In the genomic region with DNA sequence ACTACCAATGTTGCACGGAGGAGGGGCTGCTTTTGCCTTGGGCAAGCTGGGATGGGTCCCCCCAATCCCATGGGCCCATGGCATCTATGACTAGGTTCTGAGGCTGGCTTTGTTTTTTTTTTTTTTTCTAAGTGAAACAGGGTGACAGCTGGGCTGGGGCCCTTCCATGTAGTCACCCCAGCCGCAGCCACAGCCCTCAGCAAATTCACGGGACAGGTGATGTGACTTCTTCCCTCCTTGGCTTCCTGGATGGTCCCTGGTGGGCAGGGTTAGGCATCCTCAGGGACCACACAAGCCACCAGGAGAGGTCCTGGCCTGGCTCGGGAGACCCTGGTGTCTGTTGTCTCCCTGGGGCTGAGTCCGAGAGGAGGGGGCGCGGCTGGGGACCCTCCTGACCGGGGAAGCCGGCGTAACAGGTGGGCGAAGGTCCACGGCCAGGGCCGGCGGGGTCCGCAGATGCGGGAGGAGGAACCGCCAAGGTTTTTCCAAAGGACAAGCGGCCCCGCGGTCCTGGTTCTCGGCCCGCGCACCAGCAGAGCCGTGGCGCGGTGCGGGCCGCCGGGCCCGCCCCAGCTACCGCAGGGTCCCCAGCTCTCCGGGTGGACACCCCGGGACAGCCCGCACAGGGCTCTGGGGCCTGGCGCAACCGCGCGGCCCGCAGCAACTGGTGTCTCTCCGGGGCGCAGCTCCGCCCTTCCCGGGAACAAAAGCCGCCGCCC, we compare ENCODE assay signal across 8 mouse cellular contexts. TPM values are rescaled to one million over a fixed set of nuclear protein-coding genes. Genes with fewer than 3 reads are reported as not detected.
A peak's percentile ranks its signal among the peaks of the same experiment; 100 is the strongest.
DNase-seq lines count a peak whose midpoint lies in the region; ATAC-seq and TF ChIP-seq lines count a peak whose summit lies in the region.

No protein-coding gene starts in this region.

- peak overlapping the region; percentile 44 for H3K9ac ChIP-seq in hindbrain, embryonic 11.5 days (ENCODE audit: low read depth, low read length)
- H3K9ac ChIP-seq in midbrain, embryonic 11.5 days (ENCODE audit: low read length), result peak overlapping the region; percentile 39; the same call in 1 of the 2 replicates

- no peaks in the 10 kb centered on the region for H3K9me3 ChIP-seq in hindbrain, embryonic 11.5 days (ENCODE audit: control insufficient read depth, low read length)
- H3K9me3 ChIP-seq in midbrain, embryonic 11.5 days (ENCODE audit: control insufficient read depth, low read length), result no peaks in the 10 kb centered on the region

- intact Hi-C loops in gastrocnemius, adult 2 months (cut with DNase I), result no loop called here

- no peak for ATAC-seq in hindbrain, embryonic 11.5 days (ENCODE audit: low FRiP score)
- peak; percentile 35; the same call in 1 of the 2 replicates for ATAC-seq in midbrain, embryonic 11.5 days (ENCODE audit: low FRiP score)

- H3K4me1 ChIP-seq in hindbrain, embryonic 11.5 days (replicated peaks; ENCODE audit: control insufficient read depth, insufficient read depth, low read length), result peaks cover 4% of the 10 kb centered on the region; the same call in 1 of the 2 replicates
- peaks cover 12% of the 10 kb centered on the region; the same call in 1 of the 2 replicates for H3K4me1 ChIP-seq in midbrain, embryonic 11.5 days (ENCODE audit: control insufficient read depth, insufficient read depth, low read length)

- no peak for TF ChIP-seq CTCF in gastrocnemius, adult 2 months (IDR thresholded peaks at IDR 0.05)

- peak overlapping the region; percentile 70 for H3K4me2 ChIP-seq in hindbrain, embryonic 11.5 days (replicated peaks; ENCODE audit: low read depth, low read length)
- peak overlapping the region; percentile 48 for H3K4me2 ChIP-seq in midbrain, embryonic 11.5 days

- peak overlapping the region; percentile 63 for H3K27ac ChIP-seq in gastrocnemius, adult 2 months
- no peak overlapping the region for H3K27ac ChIP-seq in hindbrain, embryonic 11.5 days (ENCODE audit: low read depth, low read length)
- H3K27ac ChIP-seq in midbrain, embryonic 11.5 days (ENCODE audit: low read depth, low read length), result no peak overlapping the region

- 7% methylated on average over 32 of the region's 45 CpGs for whole genome bisulfite sequencing in hindbrain, embryonic 11.5 days
- WGBS in midbrain, embryonic 11.5 days, result 5% methylated on average over 44 of the region's 45 CpGs

- H3K36me3 ChIP-seq in hindbrain, embryonic 11.5 days (ENCODE audit: control insufficient read depth, insufficient read depth, low read length), result no peaks in the 10 kb centered on the region
- no peaks in the 10 kb centered on the region for H3K36me3 ChIP-seq in midbrain, embryonic 11.5 days (ENCODE audit: control insufficient read depth, insufficient read depth, low read length)

- H3K4me3 ChIP-seq in gastrocnemius, adult 2 months, result peak overlapping the region; percentile 75
- H3K4me3 ChIP-seq in hindbrain, embryonic 11.5 days (ENCODE audit: low read depth, low read length), result peak overlapping the region; percentile 38
- H3K4me3 ChIP-seq in midbrain, embryonic 11.5 days (ENCODE audit: low read depth, low read length), result peak overlapping the region; percentile 36

- DNase-seq in gastrocnemius, adult 2 months, result peak; percentile 37
- no peak for DNase-seq in gastrocnemius, adult 8-10 months (ENCODE audit: low spot score in 2 of 2)
- peak; percentile 27 for DNase-seq in R1 (ENCODE audit: low read depth, low spot score)
- no peak for DNase-seq in hindbrain, embryonic 11.5 days (ENCODE audit: low spot score)
- peak; percentile 93 for DNase-seq in midbrain, embryonic 11.5 days (ENCODE audit: low spot score, missing footprints)
- no peak for DNase-seq in layer of hippocampus, adult 9-11 months
- DNase-seq in natural killer cell, adult 2 months (ENCODE audit: low spot score in 2 of 2), result no peak
- no peak for DNase-seq in spleen, adult 18-20 months

- H3K27me3 ChIP-seq in hindbrain, embryonic 11.5 days (ENCODE audit: control insufficient read depth, insufficient read depth, low read length), result peaks cover 42% of the 10 kb centered on the region
- peaks cover 40% of the 10 kb centered on the region for H3K27me3 ChIP-seq in midbrain, embryonic 11.5 days (ENCODE audit: control insufficient read depth, insufficient read depth, low read length)

RNA-seq across cellular contexts. Expression of gene Doc2b, which starts 1.1 kb away (rescaled TPM):
- 1 to 10 TPM; 1.0 to 1.4 TPM for total RNA-seq in gastrocnemius, adult 2 months (2021)
- total RNA-seq in gastrocnemius, adult 8-10 months (2022), result 1 to 10 TPM in 2 of 4 experiments, under 1 TPM in 2; 0.41 to 1.4 (median 0.78) TPM
- 0.24 and 0.62 TPM in 2 replicates for polyA plus RNA-seq in hindbrain, embryonic 11.5 days (2014; fragmentation: Nextera tagmentation; extraction: Ambion mirVana)
- 0.58 and 0.68 TPM in 2 replicates for polyA plus RNA-seq in midbrain, embryonic 11.5 days (2014; fragmentation: Nextera tagmentation; extraction: Ambion mirVana)

Comparison
In these comparisons a context has a peak if more than half of its experiments do, and no peak if none do; other contexts are left out.
1. DNase-seq: peak in gastrocnemius, adult 2 months (single experiment), R1 (single experiment) and midbrain, embryonic 11.5 days (single experiment); none in gastrocnemius, adult 8-10 months (0 of 2), hindbrain, embryonic 11.5 days (single experiment), layer of hippocampus, adult 9-11 months (single experiment), natural killer cell, adult 2 months (0 of 2) and spleen, adult 18-20 months (0 of 2).
2. Peak in every context shown above with its lines, with median percentiles within 50 percentile points of each other: H3K4me3 ChIP-seq.